Mouse (Mus musculus): ENCODE measurements at regions not wholly inside any gene's neighbourhood (a gene's known extent, or its start where the extent isn't known, plus 50 kb on each side); places are given as distances from the start of the nearest gene placed in this dataset.
"Not testable (repeated sequence)": the region's sequence is repeated elsewhere in the genome, so short reads cannot be mapped to it uniquely, and the experiment has no call there.

DNA sequence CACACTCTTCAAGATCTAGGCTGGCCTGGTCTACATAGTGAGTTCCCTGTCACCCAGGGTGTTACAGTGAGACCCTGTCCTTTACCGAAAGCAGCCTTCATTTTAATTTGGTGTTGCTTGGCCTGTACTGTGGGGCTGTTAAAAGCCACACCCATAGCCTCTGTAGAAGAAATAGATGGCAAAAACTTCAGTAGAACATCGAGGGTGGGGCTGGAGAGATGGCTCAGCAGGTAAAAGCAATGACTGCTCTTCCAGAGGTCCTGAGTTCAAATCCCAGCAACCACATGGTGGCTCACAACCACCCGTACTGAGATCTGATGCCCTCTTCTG lies 74.3 kb upstream of the Cpsf6 start:
- no peak overlapping the region for H3K4me2 ChIP-seq
- H3K9me3 ChIP-seq = no peaks in the 10 kb centered on the region
- no peak overlapping the region for H3K27ac ChIP-seq
- no peak for ATAC-seq (replicated peaks)
- no peaks in the 10 kb centered on the region; the same call in 1 of the 2 replicates for H3K4me1 ChIP-seq
- H3K4me3 ChIP-seq = no peak overlapping the region
- H3K27me3 ChIP-seq (replicated peaks) = no peaks in the 10 kb centered on the region
- H3K36me3 ChIP-seq (replicated peaks) = no peaks in the 10 kb centered on the region
- WGBS = 91% methylated on average over 3 of the region's 3 CpGs
- H3K9ac ChIP-seq = no peak overlapping the region

GRCm38 (mm10) chr10:117453406-117454170 lies 73.8 kb upstream of the Cpsf6 start:
- no peak overlapping the region for H3K4me3 ChIP-seq
- H3K4me2 ChIP-seq = no peak overlapping the region
- no peaks in the 10 kb centered on the region for H3K36me3 ChIP-seq (replicated peaks)
- no peak overlapping the region for H3K9ac ChIP-seq
- 94% methylated on average over 7 of the region's 7 CpGs for WGBS
- ATAC-seq (replicated peaks) = no peak
- no peaks in the 10 kb centered on the region for H3K27me3 ChIP-seq (replicated peaks)
- no peaks in the 10 kb centered on the region; the same call in 1 of the 2 replicates for H3K4me1 ChIP-seq
- H3K27ac ChIP-seq = no peak overlapping the region
- no peaks in the 10 kb centered on the region for H3K9me3 ChIP-seq

- Histone ChIP-seq H3K27ac (no peak overlapping the region), H3K9ac (no peak overlapping the region), H3K36me3 (replicated peaks) (no peaks in the 10 kb centered on the region), H3K4me1 (no peaks in the 10 kb centered on the region; the same call in 1 of the 2 replicates), H3K9me3 (no peaks in the 10 kb centered on the region), H3K4me3 (no peak overlapping the region), H3K27me3 (replicated peaks) (no peaks in the 10 kb centered on the region), H3K4me2 (no peak overlapping the region)
- 25% methylated on average over 7 of the region's 7 CpGs for WGBS
- 0 out of 2 replicates have a peak, but pooled peaks have one; percentile 27 for ATAC-seq (replicated peaks)
These were observed 72.6 kb upstream of the Cpsf6 start for GRCm38 (mm10) chr10:117452190-117452950.

- 92% methylated on average over 9 of the region's 9 CpGs for WGBS
- Histone ChIP-seq H3K4me2 (no peak overlapping the region), H3K27ac (no peak overlapping the region), H3K27me3 (replicated peaks) (no peaks in the 10 kb centered on the region), H3K4me1 (no peaks in the 10 kb centered on the region), H3K9ac (no peak overlapping the region), H3K36me3 (replicated peaks) (no peaks in the 10 kb centered on the region), H3K4me3 (no peak overlapping the region), H3K9me3 (no peaks in the 10 kb centered on the region)
- no peak for ATAC-seq (replicated peaks)
These were observed 71.8 kb upstream of the Cpsf6 start for GRCm38 (mm10) chr10:117451396-117452185.

- no peak overlapping the region for H3K27ac ChIP-seq
- 99% methylated on average over 4 of the region's 4 CpGs for WGBS
These were observed 70.8 kb upstream of the Cpsf6 start for GRCm38 (mm10) chr10:117450631-117451030.

GRCm38 (mm10) chr10:117450240-117450569 lies 70.4 kb upstream of the Cpsf6 start:
- ATAC-seq (replicated peaks) = no peak
- Histone ChIP-seq H3K36me3 (replicated peaks) (no peaks in the 10 kb centered on the region), H3K4me1 (no peaks in the 10 kb centered on the region), H3K4me2 (no peak overlapping the region), H3K27ac (no peak overlapping the region), H3K4me3 (no peak overlapping the region), H3K27me3 (replicated peaks) (no peaks in the 10 kb centered on the region), H3K9ac (no peak overlapping the region), H3K9me3 (no peaks in the 10 kb centered on the region)
- 93% methylated on average over 1 of the region's 1 CpGs for WGBS

More at GRCm38 (mm10) chr10:117450631-117451030, 70.8 kb upstream of the Cpsf6 start:
- Histone ChIP-seq H3K9ac (no peak overlapping the region), H3K36me3 (replicated peaks) (no peaks in the 10 kb centered on the region), H3K4me3 (no peak overlapping the region), H3K4me1 (no peaks in the 10 kb centered on the region), H3K9me3 (no peaks in the 10 kb centered on the region), H3K27me3 (replicated peaks) (no peaks in the 10 kb centered on the region), H3K4me2 (no peak overlapping the region)
- no peak for ATAC-seq (replicated peaks)

GRCm38 (mm10) chr10:117449416-117450239 lies 69.8 kb upstream of the Cpsf6 start:
- WGBS = 90% methylated on average over 3 of the region's 3 CpGs

GRCm38 (mm10) chr10:117448783-117449182 lies 69.0 kb upstream of the Cpsf6 start:
- H3K27me3 ChIP-seq (replicated peaks); H3K4me1 ChIP-seq; H3K36me3 ChIP-seq (replicated peaks); H3K4me3 ChIP-seq; ATAC-seq (replicated peaks); H3K9ac ChIP-seq; H3K4me2 ChIP-seq; H3K27ac ChIP-seq; H3K9me3 ChIP-seq: not testable (repeated sequence)
- WGBS = 100% methylated on average over 3 of the region's 3 CpGs

More at GRCm38 (mm10) chr10:117449416-117450239, 69.8 kb upstream of the Cpsf6 start:
- Histone ChIP-seq H3K4me3 (no peak overlapping the region), H3K36me3 (replicated peaks) (no peaks in the 10 kb centered on the region), H3K27ac (no peak overlapping the region), H3K9me3 (no peaks in the 10 kb centered on the region), H3K9ac (no peak overlapping the region), H3K27me3 (replicated peaks) (no peaks in the 10 kb centered on the region), H3K4me2 (no peak overlapping the region), H3K4me1 (no peaks in the 10 kb centered on the region)
- ATAC-seq (replicated peaks) = no peak

- Histone ChIP-seq H3K9me3 (peaks cover 4% of the 10 kb centered on the region), H3K36me3 (replicated peaks) (no peaks in the 10 kb centered on the region), H3K27ac (no peak overlapping the region), H3K9ac (no peak overlapping the region), H3K4me3 (no peak overlapping the region), H3K4me2 (no peak overlapping the region), H3K4me1 (no peaks in the 10 kb centered on the region), H3K27me3 (replicated peaks) (no peaks in the 10 kb centered on the region)
- no peak for ATAC-seq (replicated peaks)
- 90% methylated on average over 8 of the region's 8 CpGs for WGBS
These were observed 67.8 kb upstream of the Cpsf6 start for GRCm38 (mm10) chr10:117447626-117448025.

DNA sequence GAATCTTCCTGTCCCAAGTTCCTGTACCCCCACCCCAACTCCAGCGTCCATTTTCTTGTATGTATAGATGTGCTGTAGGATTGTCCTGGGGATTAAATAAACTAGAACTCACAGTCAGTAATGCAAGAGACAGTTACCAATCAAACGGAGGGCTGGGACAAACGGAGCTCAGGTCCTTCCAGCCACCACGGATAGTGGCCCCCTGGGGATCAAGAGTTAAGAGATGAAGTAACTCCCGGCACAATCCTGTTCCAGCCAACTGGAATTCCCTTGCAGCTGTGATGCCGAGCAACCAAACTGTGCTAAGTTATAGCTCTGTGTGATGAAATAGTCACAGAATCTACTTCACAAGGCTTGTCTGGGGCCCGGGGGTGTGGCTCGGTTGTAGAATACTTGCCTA lies 67.4 kb upstream of the Cpsf6 start:
- 68% methylated on average over 8 of the region's 8 CpGs for WGBS
- Histone ChIP-seq H3K4me1 (no peaks in the 10 kb centered on the region), H3K4me2 (no peak overlapping the region), H3K27me3 (replicated peaks) (no peaks in the 10 kb centered on the region), H3K36me3 (replicated peaks) (no peaks in the 10 kb centered on the region), H3K9me3 (peaks cover 4% of the 10 kb centered on the region), H3K27ac (no peak overlapping the region), H3K9ac (no peak overlapping the region), H3K4me3 (no peak overlapping the region)
- ATAC-seq (replicated peaks) = no peak

DNA sequence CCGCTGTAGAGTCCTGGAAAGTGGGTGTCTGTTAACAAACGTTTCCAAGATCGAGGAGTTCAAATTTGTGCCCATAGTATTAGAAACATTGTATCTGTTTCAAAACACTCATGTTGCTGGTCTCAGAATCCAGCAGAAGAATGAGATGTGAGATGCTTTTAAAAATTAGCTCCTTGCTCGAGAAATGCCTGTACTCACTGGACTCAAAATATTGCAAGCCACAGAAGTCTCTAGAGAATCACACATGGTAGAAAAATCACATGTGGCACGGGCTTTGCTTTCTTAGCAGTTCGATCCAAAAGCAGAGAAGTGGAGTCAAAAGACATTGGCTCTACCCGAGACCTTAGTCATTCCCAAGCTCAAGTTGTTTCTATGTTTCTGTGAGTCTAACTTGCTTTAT lies 67.0 kb upstream of the Cpsf6 start:
- H3K4me3 ChIP-seq = no peak overlapping the region
- H3K27ac ChIP-seq = no peak overlapping the region
- ATAC-seq (replicated peaks) = no peak
- WGBS = 90% methylated on average over 7 of the region's 7 CpGs
- no peak overlapping the region for H3K4me2 ChIP-seq
- H3K4me1 ChIP-seq = peaks cover under 1% of the 10 kb centered on the region; the same call in 1 of the 2 replicates
- H3K9me3 ChIP-seq = peaks cover 4% of the 10 kb centered on the region
- H3K36me3 ChIP-seq (replicated peaks) = no peaks in the 10 kb centered on the region
- no peaks in the 10 kb centered on the region for H3K27me3 ChIP-seq (replicated peaks)
- no peak overlapping the region for H3K9ac ChIP-seq

All from midbrain, embryonic 15.5 days (tissue).